Mouse (Mus musculus): Measurements from ENCODE around the gene Prg3. TPM values are rescaled to one million over a fixed set of nuclear protein-coding genes. Genes with fewer than 3 reads are reported as not detected.

Prg3 gene
- total and polyA plus RNA-seq, 3 experiments, result not detected

GRCm38 (mm10) chr2:84996376-84996775 lies 8.4 kb downstream of the Prg3 start:
- Histone ChIP-seq H3K27ac (ENCODE audit: insufficient read depth, low read depth) (no peak overlapping the region), H3K4me3 (replicated peaks in 1 of 3; ENCODE audit: low read depth in 2 of 3, low read length in 2 of 3, poor library complexity in 1 of 3) (no peak overlapping the region), H3K9me3 (replicated peaks; ENCODE audit: low read length) (no peaks in the 10 kb centered on the region), H3K27me3 (replicated peaks) (no peaks in the 10 kb centered on the region), H3K79me2 (replicated peaks; ENCODE audit: control insufficient read depth, extremely low read depth, insufficient read depth, poor library complexity, severe bottlenecking) (no peaks in the 10 kb centered on the region), H3K36me3 (replicated peaks in 1 of 2; ENCODE audit: control insufficient read depth in 1 of 2, insufficient read depth in 1 of 2, low read length in 1 of 2) (peaks cover 0 to 5% of the 10 kb centered on the region in 2 experiments), H3K4me1 (ENCODE audit: control insufficient read depth in 1 of 2, insufficient read depth in 2 of 2) (peaks cover 0 to 19% of the 10 kb centered on the region in 2 experiments; a peak in 1 of 4 replicates), H3K4me2 (ENCODE audit: insufficient read depth, low read depth, poor library complexity, severe bottlenecking) (no peak overlapping the region), H3K9ac (ENCODE audit: insufficient read depth, low read depth) (no peak overlapping the region)
- dilution Hi-C loops (cut with MboI; ENCODE audit: extremely low pct_ligation_motif_present, extremely low pct_unique_long_range_greater_than_20kb, low sequenced_read_pairs) (no loop called here), in situ Hi-C loops (cut with MboI; ENCODE audit: low pct_ligation_motif_present, low pct_unique_long_range_greater_than_20kb, low sequenced_read_pairs) (no loop called here)
- DNase-seq (ENCODE audit: extremely low read depth), result no peak
- no peak for TF ChIP-seq SIN3A (IDR thresholded peaks at IDR 0.05; ENCODE audit: low read length)
- TF ChIP-seq PAX5 (IDR thresholded peaks at IDR 0.05; ENCODE audit: low read length), result no peak
- TF ChIP-seq GABPA (IDR thresholded peaks at IDR 0.05; ENCODE audit: insufficient replicate concordance, low read depth, low read length), result no peak
- no peak for TF ChIP-seq CTCF (conservative IDR thresholded peaks at IDR 0.05 in 1 of 2, IDR thresholded peaks at IDR 0.05 in 1 of 2; ENCODE audit: low read depth in 2 of 2, low read length in 2 of 2)
- no peak for TF ChIP-seq HCFC1 (IDR thresholded peaks at IDR 0.05; ENCODE audit: low read depth, low read length)
- TF ChIP-seq JUN (IDR thresholded peaks at IDR 0.05; ENCODE audit: insufficient read depth, low read depth, low read length), result no peak

- peaks cover 0 to 29% of the 10 kb centered on the region in 2 experiments; a peak in 2 of 4 replicates for H3K4me1 ChIP-seq (ENCODE audit: control insufficient read depth in 1 of 2, insufficient read depth in 2 of 2)
- H3K27me3 ChIP-seq (replicated peaks), result no peaks in the 10 kb centered on the region
- peaks cover 0 to 8% of the 10 kb centered on the region in 2 experiments for H3K36me3 ChIP-seq (replicated peaks in 1 of 2; ENCODE audit: control insufficient read depth in 1 of 2, insufficient read depth in 1 of 2, low read length in 1 of 2)
- in situ Hi-C loops (cut with MboI; ENCODE audit: low pct_ligation_motif_present, low pct_unique_long_range_greater_than_20kb, low sequenced_read_pairs) (loop anchor here (5.0 kb wide), 1 partner anchor 37 kb away; no protein-coding TSS in a partner anchor), dilution Hi-C loops (cut with MboI; ENCODE audit: extremely low pct_ligation_motif_present, extremely low pct_unique_long_range_greater_than_20kb, low sequenced_read_pairs) (no loop called here)
- H3K79me2 ChIP-seq (replicated peaks; ENCODE audit: control insufficient read depth, extremely low read depth, insufficient read depth, poor library complexity, severe bottlenecking), result no peaks in the 10 kb centered on the region
- no peak overlapping the region for H3K9ac ChIP-seq (ENCODE audit: insufficient read depth, low read depth)
- TF ChIP-seq UBTF (IDR thresholded peaks at IDR 0.05; ENCODE audit: low read depth, low read length) (no peak), ZKSCAN1 (IDR thresholded peaks at IDR 0.05; ENCODE audit: borderline replicate concordance, low read depth, low read length) (no peak), MEF2A (IDR thresholded peaks at IDR 0.05; ENCODE audit: borderline replicate concordance, low read depth, low read length) (no peak), SIN3A (IDR thresholded peaks at IDR 0.05; ENCODE audit: low read length) (no peak), RAD21 (IDR thresholded peaks at IDR 0.05; ENCODE audit: low read depth, low read length) (no peak), JUN (IDR thresholded peaks at IDR 0.05; ENCODE audit: insufficient read depth, low read depth, low read length) (no peak), POLR2AphosphoS2 (IDR thresholded peaks at IDR 0.05; ENCODE audit: low read depth, low read length) (no peak), ZNF384 (IDR thresholded peaks at IDR 0.05; ENCODE audit: low read depth, low read length) (no peak), USF2 (conservative IDR thresholded peaks at IDR 0.05; ENCODE audit: low read depth, low read length) (no peak), MAX (IDR thresholded peaks at IDR 0.05; ENCODE audit: low read length) (no peak), EP300 (IDR thresholded peaks at IDR 0.05; ENCODE audit: low read length) (no peak), HCFC1 (IDR thresholded peaks at IDR 0.05; ENCODE audit: low read depth, low read length) (no peak), MYC (IDR thresholded peaks at IDR 0.05; ENCODE audit: low read depth, low read length) (no peak)
- no peak for DNase-seq (ENCODE audit: extremely low read depth)
- H3K4me3 ChIP-seq (replicated peaks in 1 of 3; ENCODE audit: low read depth in 2 of 3, low read length in 2 of 3, poor library complexity in 1 of 3), result no peak overlapping the region
- no peak overlapping the region for H3K27ac ChIP-seq (ENCODE audit: insufficient read depth, low read depth)
- H3K9me3 ChIP-seq (replicated peaks; ENCODE audit: low read length), result no peaks in the 10 kb centered on the region
- no peak overlapping the region for H3K4me2 ChIP-seq (ENCODE audit: insufficient read depth, low read depth, poor library complexity, severe bottlenecking)
Observed at GRCm38 (mm10) chr2:84999486-85000181, 11.6 kb downstream of the Prg3 start.

Measured in CH12.LX (cell line).